Mouse (Mus musculus): ENCODE data around the gene Glipr2. TPM values are rescaled to one million over a fixed set of nuclear protein-coding genes. Genes with fewer than 3 reads are reported as not detected.

The Glipr2 gene
- polyA plus RNA-seq (2015; fragmentation: Nextera tagmentation; extraction: Ambion mirVana): 67.6 and 79.1 TPM in 2 replicates

DNA sequence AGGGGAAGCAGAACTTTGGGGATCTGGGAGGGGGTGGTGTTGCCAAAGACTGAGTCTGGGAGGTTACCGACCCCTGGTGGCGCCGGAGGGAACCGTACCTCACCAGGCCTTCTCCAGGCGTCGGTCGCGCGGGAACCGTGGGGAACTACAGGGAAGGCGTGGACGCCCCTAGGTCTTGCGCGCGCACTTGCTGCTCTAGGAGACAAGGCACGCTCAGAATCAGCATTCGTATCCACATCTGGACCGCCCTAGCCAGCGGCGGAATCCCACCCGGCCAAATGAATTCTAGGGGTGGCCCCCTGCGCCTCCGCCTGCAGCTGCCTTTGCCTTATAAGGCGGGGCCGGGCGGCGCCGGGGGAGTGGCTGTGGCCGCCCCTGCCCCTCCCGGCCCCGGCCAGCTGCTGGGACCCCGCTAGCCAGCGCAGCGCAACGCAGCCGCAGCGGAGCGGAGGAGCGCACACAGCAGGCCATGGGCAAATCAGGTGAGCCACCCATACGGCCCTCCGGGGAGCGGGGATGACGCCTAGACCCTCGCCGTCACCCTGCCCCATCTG, at the start of gene Glipr2:
Glipr2 (plus strand) TSS at position 110 of the 554 bp plus-strand sequence.

DNA sequence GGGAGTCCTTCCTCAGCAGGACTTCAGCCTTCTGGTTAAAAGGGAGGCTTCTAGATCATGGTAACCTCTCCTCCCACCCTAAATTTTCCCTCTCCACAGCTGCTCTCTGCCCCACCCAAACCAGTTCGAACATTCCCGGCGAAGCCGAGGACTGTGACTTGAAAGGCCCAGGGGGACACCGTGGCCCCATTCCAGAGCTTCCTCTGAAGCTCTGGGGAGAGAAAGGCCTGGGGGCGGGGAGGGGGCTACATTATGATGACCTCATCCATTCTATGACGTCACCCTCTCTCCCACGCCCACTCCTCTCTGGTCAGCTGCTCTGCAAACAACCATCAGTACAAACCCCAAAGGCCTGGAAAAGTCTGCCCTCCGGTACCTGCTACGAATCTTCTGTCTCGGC, 26.0 kb downstream of the Glipr2 start, which contains the start of gene Ccin:
Ccin (plus strand) TSS at position 303 of the 400 bp plus-strand sequence.

DNA sequence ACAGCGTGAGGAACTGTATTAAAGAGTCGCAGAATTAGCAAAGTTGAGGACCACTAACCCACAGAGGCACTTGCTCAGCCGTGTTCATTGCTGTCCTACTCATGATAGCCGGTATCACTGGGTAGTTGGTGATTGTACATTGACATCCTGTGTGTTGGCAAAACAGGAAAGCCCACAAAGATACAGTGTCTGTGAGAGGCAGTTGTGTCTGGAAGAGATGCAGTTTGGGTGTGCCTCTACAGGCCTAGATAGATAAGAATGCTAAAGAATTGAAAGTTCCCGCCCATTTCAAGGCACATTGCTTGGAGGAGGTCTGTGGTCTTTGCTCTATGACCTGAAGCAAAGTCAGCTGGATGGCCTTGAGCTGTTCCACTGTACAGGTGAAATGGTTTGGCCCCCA, 46.9 kb downstream of the Glipr2 start, which contains the start of gene Clta:
Clta (plus strand) TSS at position 327 of the 400 bp plus-strand sequence.

Other genes with a start within 250 kb of the Glipr2 start
- gene Olfr71, start 247.1 kb upstream of the Glipr2 start, polyA plus RNA-seq (2015; fragmentation: Nextera tagmentation; extraction: Ambion mirVana): not detected in 2 replicates
- 5.8 and 8.3 TPM in 2 replicates for gene Hrct1, start 230.2 kb upstream of the Glipr2 start, polyA plus RNA-seq (2015; fragmentation: Nextera tagmentation; extraction: Ambion mirVana)
- gene Spaar, start 227.4 kb upstream of the Glipr2 start, polyA plus RNA-seq (2015; fragmentation: Nextera tagmentation; extraction: Ambion mirVana): 1.2 and 1.4 TPM in 2 replicates
- gene Olfr159, start 186.4 kb upstream of the Glipr2 start, polyA plus RNA-seq (2015; fragmentation: Nextera tagmentation; extraction: Ambion mirVana): not detected in 2 replicates
- not detected in 2 replicates for gene Olfr156, start 133.5 kb upstream of the Glipr2 start, polyA plus RNA-seq (2015; fragmentation: Nextera tagmentation; extraction: Ambion mirVana)
- gene Olfr157, start 117.2 kb upstream of the Glipr2 start, polyA plus RNA-seq (2015; fragmentation: Nextera tagmentation; extraction: Ambion mirVana): not detected in 2 replicates
- gene Olfr155, start 105.8 kb upstream of the Glipr2 start, polyA plus RNA-seq (2015; fragmentation: Nextera tagmentation; extraction: Ambion mirVana): not detected in 2 replicates
- 10.0 and 10.3 TPM in 2 replicates for gene Reck, start 81.9 kb upstream of the Glipr2 start, polyA plus RNA-seq (2015; fragmentation: Nextera tagmentation; extraction: Ambion mirVana)
- not detected in 2 replicates for gene Ccin, start 26.1 kb downstream of the Glipr2 start, polyA plus RNA-seq (2015; fragmentation: Nextera tagmentation; extraction: Ambion mirVana)
- gene Clta, start 47.1 kb downstream of the Glipr2 start, polyA plus RNA-seq (2015; fragmentation: Nextera tagmentation; extraction: Ambion mirVana): 167 and 198 TPM in 2 replicates
- gene Gne, start 126.8 kb downstream of the Glipr2 start, polyA plus RNA-seq (2015; fragmentation: Nextera tagmentation; extraction: Ambion mirVana): 9.7 and 12.6 TPM in 2 replicates

All from skeletal muscle tissue, postnatal 0 days (tissue).